Mouse (Mus musculus) embryonic fibroblast, embryonic 13.5 days (primary cell): ENCODE data around the gene Gng2. TPM values are rescaled to one million over a fixed set of nuclear protein-coding genes. Genes with fewer than 3 reads are reported as not detected.

Experiments used
- H3K27ac ChIP-seq: 2 replicates; pipeline ENCODE4 v1.5.1; 2012; ENCODE audit warnings: low read length, control low read depth, inconsistent platforms; ENCODE audit not compliant: insufficient read depth
- H3K4me1 ChIP-seq: 2 replicates; pipeline ENCODE4 v1.6.1; 2011; ENCODE audit warnings: low read length; ENCODE audit not compliant: control insufficient read depth, insufficient read depth
- H3K4me3 ChIP-seq: 2 replicates; pipeline ENCODE4 v1.5.1; 2011; ENCODE audit warnings: mild to moderate bottlenecking, control low read depth, low read length; ENCODE audit not compliant: insufficient read depth
- CTCF ChIP-seq: IDR thresholded peaks from 2 replicates; pipeline ENCODE4 v1.5.1; 2011; ENCODE audit warnings: mild to moderate bottlenecking, control low read depth, low read length, moderate library complexity, borderline replicate concordance; ENCODE audit not compliant: insufficient read depth
- POLR2A ChIP-seq: IDR thresholded peaks from 2 replicates; pipeline ENCODE4 v1.6.1; 2011; ENCODE audit warnings: low read depth, mild to moderate bottlenecking, control low read depth, low read length, moderate library complexity
- polyA plus RNA-seq: library from polyadenylated mRNA; stranded (reverse); fragments of >200 nt; gene quantifications from 2 replicates; pipeline ENCODE4 v1.2.4, GENCODE M21; 2011; ENCODE audit warnings: low read depth; ENCODE audit not compliant: missing spikeins, insufficient read length

Gene Gng2
- polyA plus RNA-seq, 1 experiment, result 40.1 TPM

DNA sequence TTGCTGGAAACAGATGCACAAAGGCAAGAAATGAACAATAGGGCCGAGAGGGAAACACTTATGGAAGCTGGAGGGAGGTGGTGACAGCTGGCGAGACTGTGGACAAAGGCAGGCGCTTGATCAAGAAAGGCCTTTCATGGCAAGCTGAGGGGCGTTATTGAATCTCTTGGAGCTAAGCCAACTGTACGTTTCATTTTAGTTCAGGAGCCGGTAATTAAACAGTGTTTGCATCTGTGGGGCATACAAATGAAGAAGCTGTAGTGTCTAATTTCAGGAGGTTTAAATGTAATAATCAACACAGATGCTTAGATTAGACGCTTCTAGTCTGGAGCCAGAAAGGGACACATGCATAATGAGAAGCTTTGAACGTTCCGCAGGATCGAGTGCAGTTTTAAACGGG is 151.9 kb downstream of the Gng2 start:
- H3K4me3 ChIP-seq, result no peak overlapping the region
- peaks cover 3% of the 10 kb centered on the region; the same call in 1 of the 2 replicates for H3K4me1 ChIP-seq
- H3K27ac ChIP-seq, result no peak overlapping the region
- TF ChIP-seq POLR2A, result no peak
- TF ChIP-seq CTCF, result no peak

DNA sequence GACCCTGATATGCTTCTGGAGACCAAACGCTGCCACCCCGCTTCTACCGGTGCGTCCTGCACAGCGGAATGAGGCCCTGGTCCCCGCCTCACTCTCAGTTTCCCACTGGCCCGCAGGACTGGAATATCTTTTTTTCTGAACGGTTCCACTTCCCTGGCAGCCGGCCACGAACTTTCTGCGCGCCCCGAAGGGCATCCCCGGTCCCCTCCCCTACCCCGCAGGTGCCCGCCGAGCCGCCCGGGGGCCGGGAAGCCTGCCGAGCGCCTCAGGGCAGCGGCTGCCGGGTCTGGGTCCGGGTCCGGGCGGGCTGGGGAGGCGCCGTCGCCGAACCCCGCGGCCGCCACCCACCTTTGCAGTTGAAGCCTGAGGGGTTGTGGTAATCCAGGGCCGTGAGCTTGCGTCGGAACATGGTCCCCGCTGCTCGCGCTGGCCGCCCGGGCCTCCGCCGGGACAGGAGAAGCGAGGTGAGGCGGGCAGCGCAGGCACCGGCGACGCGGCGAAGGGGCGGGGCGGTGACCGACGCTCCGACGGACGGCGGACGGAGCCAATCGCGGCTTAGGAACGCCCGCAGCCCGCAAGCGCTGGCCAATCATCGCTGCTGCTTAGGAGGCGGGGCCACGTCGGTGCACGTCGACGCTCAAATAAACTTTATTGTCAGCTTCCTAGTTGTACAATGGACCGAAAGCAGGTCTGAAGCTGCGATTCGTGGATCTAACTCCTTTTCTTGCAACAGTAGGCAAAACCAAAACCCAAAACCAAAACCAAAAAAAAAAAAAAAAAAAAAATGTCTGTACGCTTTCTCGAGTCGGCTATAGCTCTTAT is 153.9 kb downstream of the Gng2 start, which contains the start of gene Rtraf:
Gene Rtraf (minus strand): TSS at position 504 of the 822 bp plus-strand sequence.
- H3K4me1 ChIP-seq, result peaks cover 3% of the 10 kb centered on the region; the same call in 1 of the 2 replicates
- H3K4me3 ChIP-seq, result peak within 1 kb of the TSS; percentile 88
- TF ChIP-seq CTCF (no peak), POLR2A (peak; percentile 79)
- peak within 1 kb of the TSS; percentile 90 for H3K27ac ChIP-seq

Other genes with a start within 250 kb of the Gng2 start
- gene Nid2, start 226.4 kb downstream of the Gng2 start, polyA plus RNA-seq, result 53.3 and 93.2 TPM in 2 replicates
- 164 TPM in 2 replicates for gene Rtraf, start 153.8 kb downstream of the Gng2 start, polyA plus RNA-seq
- 7.5 and 9.2 TPM in 2 replicates for gene Saysd1, start 160.9 kb upstream of the Gng2 start, polyA plus RNA-seq
- gene Kcnk5, start 204.2 kb upstream of the Gng2 start, polyA plus RNA-seq, result 0.40 and 1.1 TPM in 2 replicates